In the genomic region with DNA sequence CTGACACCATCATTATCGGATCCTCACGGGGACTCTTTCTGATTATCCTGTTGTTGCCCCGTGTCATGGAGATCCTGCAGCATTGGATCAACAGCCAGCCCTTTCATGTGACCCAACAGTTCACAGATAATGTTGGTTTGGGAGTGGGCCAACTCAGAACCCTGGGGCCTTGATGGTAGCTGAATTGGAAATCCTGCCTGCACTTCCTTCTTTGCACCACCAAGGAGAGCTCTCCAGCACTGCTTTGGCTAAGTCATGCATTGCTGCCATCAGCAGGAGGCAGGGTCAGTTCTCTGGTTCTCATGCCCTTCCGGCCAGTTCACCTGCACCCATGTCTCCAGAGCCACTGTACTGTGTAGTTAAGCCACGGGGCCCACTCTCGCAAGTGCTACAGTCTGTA, we compare ENCODE assay signal across 11 mouse cellular contexts.
DNase-seq lines count a peak whose midpoint lies in the region; ATAC-seq and TF ChIP-seq lines count a peak whose summit lies in the region.
"Had no signal": no experiment of that assay in that cellular context is flagged by ENCODE, and none has a peak within 500 bp of the region (broad histone marks: within the 10 kb centered on the region; RNA-seq: fewer than 3 reads in every experiment).

No protein-coding gene starts in this region.

- no peak overlapping the region for H3K27ac ChIP-seq in lung, postnatal 0 days (ENCODE audit: low read length)
- H3K27ac ChIP-seq: midbrain, embryonic 12.5 days; neural tube, embryonic 12.5 days had no signal

- no peaks in the 10 kb centered on the region for H3K36me3 ChIP-seq in lung, postnatal 0 days (ENCODE audit: insufficient read depth, low read length)
- H3K36me3 ChIP-seq: midbrain, embryonic 12.5 days; neural tube, embryonic 12.5 days had no signal

- no peak for ATAC-seq in lung, postnatal 0 days
- ATAC-seq: intestine, embryonic 16.5 days had no signal

- TF ChIP-seq EP300 in lung, postnatal 0 days (IDR thresholded peaks at IDR 0.05), result no peak

- no peaks in the 10 kb centered on the region for H3K9me3 ChIP-seq in lung, postnatal 0 days (ENCODE audit: low read length)

- H3K4me1 ChIP-seq in lung, postnatal 0 days (ENCODE audit: insufficient read depth, low read depth, low read length), result no peaks in the 10 kb centered on the region
- H3K4me1 ChIP-seq: midbrain, embryonic 12.5 days; neural tube, embryonic 12.5 days had no signal

- peak; percentile 4 for DNase-seq in heart, adult 8-10 months (ENCODE audit: low spot score)
- DNase-seq in heart, postnatal 36 days, result no peak
- DNase-seq in lung, postnatal 36 days, result peak; percentile 10
- no peak for DNase-seq in lung, postnatal 0 days (ENCODE audit: low spot score)
- DNase-seq in adrenal gland, postnatal 10 days, result peak; percentile 10
- DNase-seq in kidney, postnatal 14 days, result peak; percentile 9
- no peak for DNase-seq in thymus, postnatal 25 days
- DNase-seq: right cerebral cortex, postnatal 14 days had no signal

- no peak overlapping the region for H3K9ac ChIP-seq in lung, postnatal 0 days (replicated peaks; ENCODE audit: low read depth)
- H3K9ac ChIP-seq: midbrain, embryonic 12.5 days; neural tube, embryonic 12.5 days had no signal

- TF ChIP-seq CTCF in lung, postnatal 0 days (IDR thresholded peaks at IDR 0.05), result no peak

- WGBS in lung, postnatal 0 days, result 82% methylated on average over 6 of the region's 6 CpGs

- intact Hi-C loops in heart, postnatal 36 days (cut with DNase I), result no loop called here

- H3K27me3 ChIP-seq in lung, postnatal 0 days (replicated peaks; ENCODE audit: insufficient read depth, low read length), result no peaks in the 10 kb centered on the region
- H3K27me3 ChIP-seq: midbrain, embryonic 12.5 days; neural tube, embryonic 12.5 days had no signal

- no peak overlapping the region for H3K4me3 ChIP-seq in lung, postnatal 0 days (ENCODE audit: low read depth, low read length)
- H3K4me3 ChIP-seq: midbrain, embryonic 12.5 days; neural tube, embryonic 12.5 days had no signal

- H3K4me2 ChIP-seq in lung, postnatal 0 days (replicated peaks; ENCODE audit: low read depth, low read length), result no peak overlapping the region
- H3K4me2 ChIP-seq: midbrain, embryonic 12.5 days; neural tube, embryonic 12.5 days had no signal

Comparison
In these comparisons a context has a peak if more than half of its experiments do, and no peak if none do; other contexts are left out.
1. DNase-seq: peak in heart, adult 8-10 months (single experiment), lung, postnatal 36 days (single experiment), adrenal gland, postnatal 10 days (single experiment) and kidney, postnatal 14 days (single experiment); none in heart, postnatal 36 days (0 of 2), lung, postnatal 0 days (single experiment) and thymus, postnatal 25 days (single experiment).